ENCODE assay signal across 8 mouse cellular contexts in genomic region chr1:74643926-74644325, GRCm38 (mm10). TPM values are rescaled to one million over a fixed set of nuclear protein-coding genes. Genes with fewer than 3 reads are reported as not detected.
DNase-seq lines count a peak whose midpoint lies in the region; ATAC-seq and TF ChIP-seq lines count a peak whose summit lies in the region.

No protein-coding gene starts in this region.

- H3K4me3 ChIP-seq in forebrain, embryonic 14.5 days (ENCODE audit: low read depth, low read length), result no peak overlapping the region
- no peak overlapping the region for H3K4me3 ChIP-seq in forebrain, embryonic 10.5 days
- H3K4me3 ChIP-seq in liver, embryonic 14.5 days (ENCODE audit: insufficient read depth in 1 of 2, low read depth in 2 of 2, low read length in 2 of 2), result no peak overlapping the region
- H3K4me3 ChIP-seq in liver, embryonic 11.5 days (ENCODE audit: low read depth, low read length), result no peak overlapping the region

- H3K9me3 ChIP-seq in forebrain, embryonic 14.5 days (replicated peaks; ENCODE audit: control insufficient read depth, low read length), result no peaks in the 10 kb centered on the region
- no peaks in the 10 kb centered on the region for H3K9me3 ChIP-seq in forebrain, embryonic 10.5 days
- H3K9me3 ChIP-seq in liver, embryonic 14.5 days (ENCODE audit: control insufficient read depth, low read length), result no peaks in the 10 kb centered on the region
- H3K9me3 ChIP-seq in liver, embryonic 11.5 days (ENCODE audit: control insufficient read depth, low read length), result no peaks in the 10 kb centered on the region

- DNase-seq in forebrain, embryonic 14.5 days (ENCODE audit: low spot score), result peak; percentile 43
- DNase-seq in forebrain, embryonic 10.5 days (ENCODE audit: extremely low spot score, low spot score), result no peak
- no peak for DNase-seq in liver, embryonic 14.5 days (ENCODE audit: low read depth in 3 of 3, low spot score in 3 of 3)
- no peak for DNase-seq in liver, embryonic 11.5 days (ENCODE audit: low spot score)
- DNase-seq in brain, adult 2 months (ENCODE audit: low read depth, low spot score), result peak; percentile 37
- peak; percentile 32 for DNase-seq in lung, postnatal 36 days
- DNase-seq in adipocyte (ENCODE audit: low spot score), result no peak
- DNase-seq in gastrocnemius, adult 18-20 months (ENCODE audit: low spot score), result no peak

- H3K4me1 ChIP-seq in forebrain, embryonic 14.5 days (ENCODE audit: control insufficient read depth, insufficient read depth, low read length), result no peaks in the 10 kb centered on the region
- peaks cover 5% of the 10 kb centered on the region for H3K4me1 ChIP-seq in forebrain, embryonic 10.5 days
- no peaks in the 10 kb centered on the region for H3K4me1 ChIP-seq in liver, embryonic 14.5 days (replicated peaks; ENCODE audit: control insufficient read depth in 2 of 2, insufficient read depth in 2 of 2, low read length in 1 of 2)
- no peaks in the 10 kb centered on the region for H3K4me1 ChIP-seq in liver, embryonic 11.5 days (replicated peaks; ENCODE audit: control insufficient read depth, insufficient read depth, low read length)

- no peak overlapping the region for H3K9ac ChIP-seq in forebrain, embryonic 14.5 days (ENCODE audit: low read length)
- H3K9ac ChIP-seq in liver, embryonic 14.5 days (replicated peaks), result no peak overlapping the region
- no peak overlapping the region for H3K9ac ChIP-seq in liver, embryonic 11.5 days (ENCODE audit: low read depth, low read length)

- peak; percentile 43; the same call in 1 of the 2 replicates for TF ChIP-seq CTCF in liver, embryonic 14.5 days (IDR thresholded peaks at IDR 0.05; ENCODE audit: low read depth)

- H3K27ac ChIP-seq in forebrain, embryonic 14.5 days (ENCODE audit: low read depth, low read length), result no peak overlapping the region
- no peak overlapping the region for H3K27ac ChIP-seq in forebrain, embryonic 10.5 days
- no peak overlapping the region for H3K27ac ChIP-seq in liver, embryonic 14.5 days
- H3K27ac ChIP-seq in liver, embryonic 11.5 days (ENCODE audit: low read depth, low read length), result no peak overlapping the region

- no peak for ATAC-seq in forebrain, embryonic 14.5 days
- no peak for ATAC-seq in liver, embryonic 14.5 days (ENCODE audit: insufficient read depth)
- no peak for ATAC-seq in liver, embryonic 11.5 days (replicated peaks; ENCODE audit: low FRiP score)

- H3K4me2 ChIP-seq in forebrain, embryonic 14.5 days (ENCODE audit: low read length), result no peak overlapping the region
- H3K4me2 ChIP-seq in liver, embryonic 14.5 days (ENCODE audit: low read depth), result no peak overlapping the region
- no peak overlapping the region for H3K4me2 ChIP-seq in liver, embryonic 11.5 days

- no peak for TF ChIP-seq EP300 in liver, embryonic 14.5 days (IDR thresholded peaks at IDR 0.05; ENCODE audit: low read depth)

- no peaks in the 10 kb centered on the region for H3K27me3 ChIP-seq in forebrain, embryonic 14.5 days (replicated peaks; ENCODE audit: control insufficient read depth, insufficient read depth, low read length)
- no peaks in the 10 kb centered on the region for H3K27me3 ChIP-seq in forebrain, embryonic 10.5 days (ENCODE audit: poor library complexity, severe bottlenecking)
- H3K27me3 ChIP-seq in liver, embryonic 14.5 days (ENCODE audit: control insufficient read depth, insufficient read depth, low read length), result no peaks in the 10 kb centered on the region
- H3K27me3 ChIP-seq in liver, embryonic 11.5 days (replicated peaks; ENCODE audit: control insufficient read depth, insufficient read depth, low read length), result no peaks in the 10 kb centered on the region

- H3K36me3 ChIP-seq in forebrain, embryonic 14.5 days (ENCODE audit: control insufficient read depth, insufficient read depth, low read length), result no peaks in the 10 kb centered on the region
- H3K36me3 ChIP-seq in forebrain, embryonic 10.5 days (replicated peaks), result no peaks in the 10 kb centered on the region
- no peaks in the 10 kb centered on the region for H3K36me3 ChIP-seq in liver, embryonic 14.5 days (replicated peaks; ENCODE audit: control insufficient read depth, insufficient read depth, low read depth)
- no peaks in the 10 kb centered on the region for H3K36me3 ChIP-seq in liver, embryonic 11.5 days (ENCODE audit: control insufficient read depth, insufficient read depth, low read length)

RNA-seq across cellular contexts. Expression of gene Ttll4, which starts 17.6 kb away (rescaled TPM):
- polyA plus RNA-seq in forebrain, embryonic 14.5 days (2014; fragmentation: Nextera tagmentation; extraction: Ambion mirVana), result 14.0 and 14.4 TPM in 2 replicates
- polyA plus RNA-seq in forebrain, embryonic 10.5 days (2016; fragmentation: Nextera tagmentation; extraction: Ambion mirVana), result 54.9 and 58.0 TPM in 2 replicates
- polyA plus RNA-seq in liver, embryonic 14.5 days (2012; rRNA removed), result 5.4 and 6.5 TPM in 2 replicates
- 6.2 and 6.5 TPM in 2 replicates for polyA plus RNA-seq in liver, embryonic 14.5 days (2014; fragmentation: Nextera tagmentation; extraction: Ambion mirVana)
- polyA plus RNA-seq in liver, embryonic 11.5 days (2014; fragmentation: Nextera tagmentation; extraction: Ambion mirVana), result 31.5 and 35.0 TPM in 2 replicates
- 10 to 100 TPM in 1 of 2 experiments, 1 to 10 TPM in 1; 9.0 to 11.0 TPM for total RNA-seq in gastrocnemius, adult 18-20 months (2021)

RNA-seq across cellular contexts. Expression of gene Stk36, which starts 42.7 kb away (rescaled TPM):
- 19.7 and 23.0 TPM in 2 replicates for polyA plus RNA-seq in forebrain, embryonic 14.5 days (2014; fragmentation: Nextera tagmentation; extraction: Ambion mirVana)
- 12.0 and 17.6 TPM in 2 replicates for polyA plus RNA-seq in forebrain, embryonic 10.5 days (2016; fragmentation: Nextera tagmentation; extraction: Ambion mirVana)
- polyA plus RNA-seq in liver, embryonic 14.5 days (2012; rRNA removed), result 0.17 and 0.24 TPM in 2 replicates
- 0.08 and 0.95 TPM in 2 replicates for polyA plus RNA-seq in liver, embryonic 14.5 days (2014; fragmentation: Nextera tagmentation; extraction: Ambion mirVana)
- 3.0 and 3.2 TPM in 2 replicates for polyA plus RNA-seq in liver, embryonic 11.5 days (2014; fragmentation: Nextera tagmentation; extraction: Ambion mirVana)
- under 1 TPM; 0.27 to 0.28 TPM for total RNA-seq in gastrocnemius, adult 18-20 months (2021)

RNA-seq across cellular contexts. Expression of gene Rnf25, which starts 42.7 kb away (rescaled TPM):
- polyA plus RNA-seq in forebrain, embryonic 14.5 days (2014; fragmentation: Nextera tagmentation; extraction: Ambion mirVana), result 15.4 and 15.8 TPM in 2 replicates
- 37.7 and 40.0 TPM in 2 replicates for polyA plus RNA-seq in forebrain, embryonic 10.5 days (2016; fragmentation: Nextera tagmentation; extraction: Ambion mirVana)
- polyA plus RNA-seq in liver, embryonic 14.5 days (2012; rRNA removed), result 21.9 and 24.0 TPM in 2 replicates
- polyA plus RNA-seq in liver, embryonic 14.5 days (2014; fragmentation: Nextera tagmentation; extraction: Ambion mirVana), result 2.1 and 2.6 TPM in 2 replicates
- 6.0 and 8.1 TPM in 2 replicates for polyA plus RNA-seq in liver, embryonic 11.5 days (2014; fragmentation: Nextera tagmentation; extraction: Ambion mirVana)
- 10 to 100 TPM; 16.2 to 16.5 TPM for total RNA-seq in gastrocnemius, adult 18-20 months (2021)

RNA-seq across cellular contexts. Expression of gene Bcs1l, which starts 55.8 kb away (rescaled TPM):
- polyA plus RNA-seq in forebrain, embryonic 14.5 days (2014; fragmentation: Nextera tagmentation; extraction: Ambion mirVana), result 26.0 and 27.7 TPM in 2 replicates
- 16.8 and 18.1 TPM in 2 replicates for polyA plus RNA-seq in forebrain, embryonic 10.5 days (2016; fragmentation: Nextera tagmentation; extraction: Ambion mirVana)
- polyA plus RNA-seq in liver, embryonic 14.5 days (2012; rRNA removed), result 9.2 and 9.5 TPM in 2 replicates
- polyA plus RNA-seq in liver, embryonic 14.5 days (2014; fragmentation: Nextera tagmentation; extraction: Ambion mirVana), result 9.1 and 10.2 TPM in 2 replicates
- polyA plus RNA-seq in liver, embryonic 11.5 days (2014; fragmentation: Nextera tagmentation; extraction: Ambion mirVana), result 25.7 and 26.4 TPM in 2 replicates
- total RNA-seq in gastrocnemius, adult 18-20 months (2021), result 10 to 100 TPM; 20.6 to 21.6 TPM

RNA-seq across cellular contexts. Expression of gene Zfp142, which starts 55.9 kb away (rescaled TPM):
- 5.4 and 8.0 TPM in 2 replicates for polyA plus RNA-seq in forebrain, embryonic 14.5 days (2014; fragmentation: Nextera tagmentation; extraction: Ambion mirVana)
- 9.7 and 10.8 TPM in 2 replicates for polyA plus RNA-seq in forebrain, embryonic 10.5 days (2016; fragmentation: Nextera tagmentation; extraction: Ambion mirVana)
- 3.0 TPM in 2 replicates for polyA plus RNA-seq in liver, embryonic 14.5 days (2012; rRNA removed)
- 0.94 and 1.5 TPM in 2 replicates for polyA plus RNA-seq in liver, embryonic 14.5 days (2014; fragmentation: Nextera tagmentation; extraction: Ambion mirVana)
- polyA plus RNA-seq in liver, embryonic 11.5 days (2014; fragmentation: Nextera tagmentation; extraction: Ambion mirVana), result 6.5 and 8.1 TPM in 2 replicates
- total RNA-seq in gastrocnemius, adult 18-20 months (2021), result 1 to 10 TPM; 8.7 to 9.7 TPM

Comparison
In these comparisons a context has a peak if more than half of its experiments do, and no peak if none do; other contexts are left out.
1. DNase-seq: peak in forebrain, embryonic 14.5 days (single experiment), brain, adult 2 months (single experiment) and lung, postnatal 36 days (single experiment); none in forebrain, embryonic 10.5 days (single experiment), liver, embryonic 14.5 days (0 of 3), liver, embryonic 11.5 days (single experiment), adipocyte (single experiment) and gastrocnemius, adult 18-20 months (single experiment).